Mouse (Mus musculus): Measurements from ENCODE around the gene Arid3b.

Gene Arid3b

GRCm38 (mm10) chr9:57747067-57747466 is 89.5 kb downstream of the Arid3b start:
- no peak for DNase-seq (ENCODE audit: low read depth)

- peak; percentile 60 for DNase-seq (ENCODE audit: low read depth)
Measured at GRCm38 (mm10) chr9:57744462-57745091, 92.0 kb downstream of the Arid3b start.
